Mouse (Mus musculus) heart, postnatal 0 days (tissue): ENCODE data around the gene Ppox.

Experiments used
- CTCF ChIP-seq: IDR thresholded peaks from 2 replicates; pipeline ENCODE4 v1.5.1; 2016; ENCODE audit warnings: antibody characterized with exemption, control low read depth, low read depth
- EP300 ChIP-seq: IDR thresholded peaks from 2 replicates; pipeline ENCODE4 v1.6.1; 2016; ENCODE audit warnings: antibody characterized with exemption, low read depth

DNA sequence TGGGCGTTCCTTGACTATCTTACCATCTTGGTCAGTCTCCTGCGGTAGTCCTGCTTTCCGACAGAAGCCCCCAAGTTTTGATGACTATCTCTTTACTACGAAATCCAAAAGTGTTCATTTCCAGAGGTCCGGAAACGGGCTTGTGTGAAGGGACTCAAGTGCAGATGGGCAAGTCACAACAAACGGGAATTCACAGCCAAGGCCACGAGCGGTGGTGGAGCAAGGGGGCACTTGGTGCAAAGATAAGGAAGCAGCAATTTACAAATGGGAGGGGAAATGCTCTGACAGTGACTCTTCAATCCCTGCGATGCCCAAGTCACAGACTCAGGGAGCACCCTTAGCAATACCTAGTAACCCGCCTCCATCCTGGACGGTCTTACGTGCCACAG, 33.5 kb downstream of the Ppox start:
- TF ChIP-seq CTCF (no peak), EP300 (no peak)
